Mouse (Mus musculus): Measurements from ENCODE around the gene Foxj3. TPM values are rescaled to one million over a fixed set of nuclear protein-coding genes. Genes with fewer than 3 reads are reported as not detected.

The Foxj3 gene
- total RNA-seq, 2 experiments from 2014 or later: 51.3 to 53.5 TPM

DNA sequence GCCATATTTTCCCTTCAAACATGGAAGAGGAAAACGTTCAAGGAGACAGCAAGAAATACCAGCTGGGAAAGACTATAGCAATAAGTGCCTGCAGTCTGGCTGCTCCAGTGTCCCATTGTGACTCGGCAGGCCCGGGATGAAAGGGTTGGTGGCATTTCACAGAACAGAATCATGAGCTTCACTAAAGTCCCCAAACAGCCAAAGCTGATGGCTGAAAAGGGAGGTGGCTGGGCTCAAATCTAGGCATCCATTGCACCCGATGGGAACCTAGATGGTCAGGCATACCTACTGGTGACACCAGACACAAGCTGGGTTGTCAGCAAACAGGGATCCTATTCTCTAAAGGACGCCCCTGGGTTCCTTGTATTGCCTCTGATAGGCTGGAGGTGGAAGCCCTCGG, 101.1 kb downstream of the Foxj3 start:
- DNase-seq: peak; percentile 3

DNA sequence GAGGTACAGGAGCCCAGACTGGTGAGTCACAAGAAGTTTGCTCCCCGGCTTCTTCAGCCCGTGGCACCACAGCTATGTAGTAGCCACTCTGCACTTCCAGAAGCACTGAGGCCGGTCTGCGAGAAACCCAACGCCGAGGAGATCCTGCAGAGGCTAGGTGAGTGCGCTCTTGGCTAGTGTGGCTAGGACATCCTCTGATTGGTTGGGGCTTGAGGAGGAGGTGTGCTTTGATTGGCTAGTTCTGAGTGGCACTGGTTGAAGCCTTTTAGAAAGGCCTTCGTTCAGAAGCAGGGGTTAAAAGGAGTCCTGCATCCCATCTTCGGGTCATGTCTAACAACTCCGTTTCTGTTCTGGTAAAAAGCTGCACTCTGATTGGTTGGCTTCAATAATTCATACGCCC, 101.9 kb downstream of the Foxj3 start:
- DNase-seq: peak; percentile 4

DNA sequence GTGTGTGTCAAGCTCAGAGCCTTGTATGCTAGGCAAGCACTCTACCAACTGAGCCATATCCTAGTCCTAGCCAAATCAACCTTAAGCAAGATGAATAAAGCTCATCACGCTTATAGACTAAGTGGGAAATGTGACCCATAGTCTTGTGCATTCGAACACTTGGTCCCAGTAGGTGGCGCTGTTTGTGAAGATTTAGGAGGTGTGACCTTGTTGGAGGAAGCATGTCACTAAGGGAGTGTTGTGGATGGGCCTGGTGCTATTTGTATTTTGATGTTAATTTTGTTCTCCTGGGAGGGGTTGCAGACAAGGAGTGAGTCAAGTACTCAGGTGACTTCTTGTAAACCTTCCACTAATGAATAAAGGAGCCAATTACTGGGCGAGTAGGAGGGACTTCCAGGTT, 105.9 kb downstream of the Foxj3 start:
- no peak for DNase-seq

DNA sequence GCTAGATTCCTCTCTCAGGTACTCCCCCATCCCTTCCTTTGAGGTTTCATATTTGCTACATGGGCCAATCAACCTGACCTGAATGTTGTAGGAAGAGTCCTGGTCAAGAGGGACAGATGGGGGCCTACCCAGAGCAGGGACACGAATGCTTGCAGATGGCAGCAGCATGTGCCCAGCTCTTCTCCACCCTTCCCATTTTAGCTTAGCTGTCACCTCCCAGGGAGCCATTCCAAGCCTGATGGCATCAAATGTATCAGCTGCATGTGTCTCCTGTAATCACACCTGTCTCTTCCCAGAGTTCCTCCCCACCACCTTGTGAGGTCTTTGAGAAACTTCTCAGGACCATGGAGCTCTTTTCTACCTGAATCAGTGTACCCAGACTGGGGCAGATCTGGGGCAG, 120.2 kb downstream of the Foxj3 start:
- no peak for DNase-seq

DNA sequence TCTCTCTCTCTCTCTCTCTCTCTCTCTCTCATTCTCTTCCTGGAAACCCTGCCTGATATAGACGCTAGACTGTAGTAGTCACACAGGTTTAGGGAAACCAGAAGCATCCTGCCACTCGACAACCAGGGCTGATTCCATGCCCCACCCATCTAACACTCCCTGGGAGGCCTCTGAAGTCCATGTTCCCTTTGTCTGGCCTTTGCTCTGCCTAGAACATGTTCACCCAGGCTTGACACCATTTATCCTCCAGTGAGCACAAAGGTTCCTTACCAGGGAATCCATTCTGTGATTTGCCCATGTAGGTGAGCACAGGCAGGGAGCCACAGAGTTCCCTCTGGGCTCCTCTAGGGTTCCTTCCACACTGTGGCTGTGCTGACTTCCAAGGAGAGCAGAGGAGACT, 121.4 kb downstream of the Foxj3 start:
- no peak for DNase-seq

DNA sequence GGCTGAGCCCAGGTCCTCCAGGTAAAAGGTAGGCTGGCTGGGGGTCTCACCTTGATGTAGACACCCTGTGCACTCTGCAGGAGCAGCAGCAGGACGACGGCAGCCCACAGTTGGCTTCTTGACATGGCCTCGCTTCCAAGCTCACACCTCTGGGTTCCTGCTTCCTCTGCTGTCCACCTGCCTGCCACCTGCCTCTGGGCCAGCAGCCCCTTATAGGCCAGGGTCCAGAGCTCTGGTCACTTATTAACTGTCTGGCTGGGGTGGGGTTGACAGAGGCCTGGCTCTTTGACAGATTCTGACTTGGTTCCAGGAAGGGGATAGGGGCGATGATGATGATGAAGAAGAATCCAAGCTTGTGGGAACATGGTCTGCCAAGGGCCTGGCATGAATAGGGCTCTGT, 121.9 kb downstream of the Foxj3 start, which contains the start of gene Guca2b:
Gene Guca2b, minus strand, starts transcription at position 224 of the 400 bp plus-strand sequence.
- no peak for DNase-seq

DNA sequence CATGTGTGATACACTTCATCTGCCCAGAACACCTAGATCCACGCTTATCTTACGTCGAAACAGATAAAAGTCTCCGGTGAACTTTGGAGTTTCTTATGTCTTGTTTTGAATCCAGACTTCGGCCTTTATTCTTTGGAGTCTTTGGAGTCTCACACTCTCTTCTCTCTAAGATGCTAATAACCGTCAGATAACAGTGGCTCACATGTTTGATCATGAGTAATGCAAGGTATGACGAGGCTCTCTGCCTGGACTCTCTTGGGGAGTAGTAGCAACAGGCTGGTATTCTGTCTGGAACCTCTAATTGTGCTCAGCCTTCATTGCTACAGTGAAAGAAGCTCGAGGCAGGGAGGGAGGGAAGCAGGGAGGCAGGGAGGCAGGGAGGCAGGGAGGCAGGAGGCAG, 123.2 kb downstream of the Foxj3 start:
- no peak for DNase-seq

DNA sequence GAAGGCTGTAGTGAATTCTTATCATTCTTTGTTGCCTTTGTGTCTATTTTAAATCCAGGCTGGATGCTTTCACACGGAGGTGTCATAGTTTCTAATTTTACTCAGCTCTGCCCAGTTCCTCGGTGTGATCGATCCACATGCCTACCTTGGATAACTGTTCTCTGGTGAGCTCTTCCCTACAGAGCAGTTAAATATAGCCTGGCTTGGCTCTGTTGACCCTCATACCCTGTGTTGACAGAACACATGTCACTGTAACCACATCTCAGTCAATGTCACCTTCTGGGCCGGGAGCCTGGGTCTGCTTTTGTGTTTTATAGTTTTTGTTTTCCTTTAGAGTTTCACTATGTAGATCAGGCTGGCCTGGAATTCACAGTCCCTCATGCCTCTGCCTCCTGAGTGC, 125.3 kb downstream of the Foxj3 start:
- peak; percentile 33 for DNase-seq

DNA sequence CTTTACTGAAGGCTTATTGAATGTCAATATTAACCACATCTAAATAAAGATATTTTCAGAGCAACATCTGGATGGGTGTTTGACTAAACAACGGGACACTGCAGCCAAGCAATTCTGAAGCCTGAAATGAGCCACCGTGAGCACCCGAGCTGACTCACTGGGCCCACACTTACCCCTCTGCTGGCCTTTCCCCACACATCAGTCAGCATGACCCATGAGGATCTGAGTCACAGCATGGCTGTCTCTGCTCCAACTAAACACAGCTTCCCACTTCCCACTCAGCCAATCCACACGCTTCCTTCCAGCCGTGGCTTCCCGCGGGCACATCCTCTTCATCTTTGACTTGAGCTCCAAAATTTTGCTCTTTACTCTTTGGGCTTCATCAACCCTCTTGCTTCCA, 126.2 kb downstream of the Foxj3 start:
- peak; percentile 25 for DNase-seq

DNA sequence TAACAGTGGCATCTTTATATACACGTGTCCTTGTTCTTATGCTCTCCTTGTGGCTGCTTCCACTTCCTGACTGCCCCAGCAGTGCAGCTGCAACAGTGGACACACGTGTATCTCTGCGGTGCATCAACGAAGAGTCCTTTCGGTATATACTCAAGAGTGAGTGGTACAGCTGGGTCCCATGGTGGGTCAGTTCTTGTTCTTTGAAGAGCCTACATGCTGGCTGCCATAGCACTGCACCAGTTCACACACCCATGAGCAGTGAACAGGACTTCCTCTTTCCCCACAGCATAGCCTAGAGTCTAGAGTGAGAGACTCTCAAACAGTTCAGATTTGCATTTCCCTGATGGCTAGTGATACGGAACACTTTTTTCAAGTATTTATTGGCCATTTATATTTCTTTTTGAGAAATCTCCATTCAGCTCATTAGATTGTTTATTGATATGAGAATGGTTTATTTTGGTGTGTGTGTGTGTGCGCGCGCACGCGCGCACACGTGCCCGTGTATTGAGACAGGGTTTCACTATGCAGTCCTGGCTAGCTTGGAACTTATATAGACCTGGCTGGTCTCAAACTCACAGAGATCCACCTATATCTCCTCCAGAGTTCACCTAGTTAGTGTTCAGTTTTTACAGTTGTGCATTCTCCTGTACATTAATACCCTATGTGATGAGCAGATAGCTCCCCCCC, 126.7 kb downstream of the Foxj3 start:
- DNase-seq: no peak

DNA sequence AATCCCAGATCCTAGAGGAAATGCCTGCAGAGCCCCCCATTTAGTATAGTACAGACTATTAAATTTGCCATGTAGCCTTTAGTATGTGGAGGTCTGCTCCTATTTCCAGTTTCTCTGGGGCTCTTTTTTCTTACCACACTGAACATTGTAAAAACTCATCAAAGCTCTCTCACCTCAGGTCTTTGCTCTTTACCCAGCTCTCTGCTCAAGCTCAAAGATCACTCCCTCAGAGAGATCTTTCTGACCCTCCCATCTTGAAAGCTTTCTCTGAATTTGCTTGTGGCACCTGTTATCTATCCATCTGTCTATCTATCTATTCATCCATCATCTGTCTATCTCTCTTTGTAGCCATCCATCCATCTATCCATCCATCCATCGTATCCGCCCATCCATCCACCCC, 128.4 kb downstream of the Foxj3 start:
- DNase-seq: no peak

DNA sequence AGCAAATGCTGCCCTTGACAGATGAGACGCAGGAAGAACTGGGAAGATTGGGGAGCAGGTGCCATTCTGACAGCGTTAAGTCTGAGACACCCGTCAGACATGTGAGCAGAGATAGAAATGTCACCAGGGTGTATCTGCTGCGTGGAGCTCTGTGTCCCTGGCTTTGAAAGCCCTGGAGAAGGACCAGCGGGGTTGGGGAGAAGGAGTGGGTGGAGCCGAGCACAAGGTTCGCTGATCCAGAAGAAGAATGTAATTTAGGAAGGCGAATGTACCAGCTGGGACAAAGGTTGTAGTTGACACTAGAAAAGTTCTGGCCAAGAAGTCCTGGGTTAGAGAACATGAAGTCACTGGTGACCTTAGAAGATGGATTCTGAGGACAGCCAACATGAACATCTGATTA, 129.3 kb downstream of the Foxj3 start:
- no peak for DNase-seq

DNA sequence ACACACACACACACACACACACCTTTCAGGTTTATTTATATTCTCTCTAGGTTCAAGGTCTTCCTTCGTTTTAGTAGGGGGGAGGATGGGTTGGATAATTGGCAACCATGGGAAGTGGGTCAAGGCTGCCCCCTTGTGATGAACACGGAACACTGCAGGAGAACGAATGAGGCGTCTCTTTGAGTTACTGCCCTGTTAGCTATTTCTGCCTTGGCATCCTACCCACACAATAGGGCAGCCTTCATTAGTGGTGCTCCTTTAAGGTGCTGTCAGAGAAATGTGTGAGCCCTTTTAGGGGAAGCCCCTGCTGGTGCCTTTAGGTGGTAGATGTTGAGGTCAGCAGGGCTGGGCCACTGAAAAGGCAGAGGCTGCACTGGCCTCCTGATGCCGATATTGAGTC, 130.7 kb downstream of the Foxj3 start:
- DNase-seq: peak; percentile 71

DNA sequence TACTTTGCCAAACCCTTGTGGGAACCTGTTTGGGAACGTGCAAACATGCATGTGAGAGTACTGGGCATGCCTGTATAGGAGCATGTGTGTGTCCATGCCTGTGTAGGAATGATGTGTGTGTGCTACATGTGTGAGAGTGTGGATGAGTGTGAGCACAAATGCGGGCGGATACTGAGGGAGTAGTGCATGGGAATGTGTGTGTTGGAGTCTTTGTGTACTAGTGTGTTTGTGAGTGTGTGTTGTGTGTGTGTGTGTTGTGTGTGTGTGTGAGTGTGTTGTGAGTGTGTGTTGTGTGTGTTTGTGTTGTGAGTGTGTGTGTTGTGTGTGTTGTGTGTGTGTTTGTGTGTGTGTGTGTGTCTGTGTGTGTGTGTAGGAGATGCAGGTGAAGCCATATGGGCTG, 131.4 kb downstream of the Foxj3 start:
- no peak for DNase-seq

DNA sequence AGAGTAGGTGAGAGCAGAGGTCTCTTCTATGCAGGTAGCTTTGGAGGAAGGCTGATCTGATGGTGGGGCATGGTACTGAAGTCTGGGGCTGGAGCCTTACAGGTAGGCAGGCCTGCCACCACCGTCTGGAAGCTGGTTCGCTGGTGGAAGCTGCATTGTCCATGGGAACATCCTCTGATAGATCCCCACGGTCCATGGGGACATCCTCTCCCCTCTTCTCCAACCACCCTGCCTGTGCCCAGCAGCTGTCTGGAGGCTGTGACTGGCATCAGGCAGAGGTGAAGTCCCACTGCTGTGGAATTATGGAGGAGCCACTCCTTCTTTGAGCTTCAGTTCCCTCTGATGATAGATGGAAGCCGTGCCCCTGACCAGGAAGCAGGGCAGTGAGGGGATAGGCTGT, 131.8 kb downstream of the Foxj3 start:
- DNase-seq: no peak

DNA sequence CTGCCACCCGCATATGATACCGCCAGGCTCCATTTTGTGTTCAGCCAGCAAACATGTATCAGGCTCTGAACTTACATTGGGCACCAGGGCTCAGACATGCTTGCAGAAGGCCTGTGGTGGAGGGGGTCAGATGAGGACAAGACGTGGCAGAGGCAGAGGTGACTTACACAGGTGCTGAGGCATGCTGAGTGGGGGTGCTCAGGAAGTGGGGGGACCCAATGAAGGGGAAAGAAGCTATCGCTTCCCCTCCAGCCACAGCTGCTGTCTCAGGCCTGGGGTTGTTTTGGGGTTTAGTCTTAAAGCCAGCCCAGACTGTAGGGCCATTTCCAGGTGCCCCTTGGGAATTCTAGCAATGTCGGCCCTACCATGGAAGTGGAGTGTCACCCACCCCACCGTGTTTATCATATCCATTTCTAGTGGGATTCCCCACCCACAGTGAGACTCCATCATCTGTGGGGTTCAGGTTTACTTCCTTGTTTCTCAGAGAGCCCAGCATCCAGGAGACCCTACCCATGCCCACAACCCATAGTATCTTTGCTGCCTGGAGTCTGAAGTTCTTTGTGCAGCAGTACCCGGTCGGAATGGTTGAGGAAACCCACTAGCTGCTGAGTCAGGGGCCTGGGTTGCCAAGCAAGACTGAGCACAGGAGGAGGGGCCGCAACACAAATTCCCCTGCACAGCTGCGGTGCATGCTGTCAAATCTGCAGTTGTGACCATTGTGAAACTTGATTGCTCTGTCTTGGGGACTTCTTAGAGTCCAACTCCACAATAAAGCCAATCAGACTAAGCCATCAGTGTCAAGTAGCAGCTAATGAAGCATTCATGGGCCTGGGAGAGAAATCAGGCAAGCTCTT, 132.8 kb downstream of the Foxj3 start:
- DNase-seq: no peak

DNA sequence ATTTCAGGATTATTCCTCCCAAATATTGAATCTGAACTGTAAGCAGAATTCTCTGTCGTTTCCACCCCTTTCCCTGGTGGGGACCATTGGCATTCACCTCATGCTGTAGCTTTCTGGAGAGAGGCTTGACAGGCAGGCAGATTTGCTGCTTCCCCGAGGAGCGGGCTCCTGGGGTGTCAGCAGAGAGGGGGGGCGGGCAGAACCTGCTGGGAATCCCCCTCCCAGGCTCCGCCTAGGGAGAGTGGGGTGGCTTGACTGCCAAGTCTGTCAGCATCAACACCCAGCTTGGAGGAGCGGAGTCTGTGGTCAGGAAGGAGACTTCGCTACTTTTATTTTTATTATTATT, 133.4 kb downstream of the Foxj3 start:
- DNase-seq: no peak

DNA sequence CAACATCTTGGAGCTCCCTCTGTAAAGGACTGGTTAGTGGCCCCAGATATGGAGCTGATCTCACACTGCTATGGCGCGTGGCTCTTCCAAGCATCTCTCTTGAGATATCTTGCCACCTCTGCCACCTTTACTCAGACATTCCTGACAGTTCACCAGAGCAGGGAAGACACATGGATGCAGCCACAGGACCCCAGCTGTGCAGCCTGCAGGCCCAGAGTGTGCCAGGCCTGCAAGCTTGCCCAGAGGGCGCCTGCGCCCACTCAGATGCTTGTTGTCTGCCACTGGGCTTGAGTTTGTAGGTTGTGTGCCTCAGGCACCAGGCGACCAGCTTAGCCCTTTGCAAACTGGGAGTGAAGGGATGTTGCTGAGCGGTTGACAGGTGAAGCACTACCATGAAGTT, 133.9 kb downstream of the Foxj3 start:
- no peak for DNase-seq

DNA sequence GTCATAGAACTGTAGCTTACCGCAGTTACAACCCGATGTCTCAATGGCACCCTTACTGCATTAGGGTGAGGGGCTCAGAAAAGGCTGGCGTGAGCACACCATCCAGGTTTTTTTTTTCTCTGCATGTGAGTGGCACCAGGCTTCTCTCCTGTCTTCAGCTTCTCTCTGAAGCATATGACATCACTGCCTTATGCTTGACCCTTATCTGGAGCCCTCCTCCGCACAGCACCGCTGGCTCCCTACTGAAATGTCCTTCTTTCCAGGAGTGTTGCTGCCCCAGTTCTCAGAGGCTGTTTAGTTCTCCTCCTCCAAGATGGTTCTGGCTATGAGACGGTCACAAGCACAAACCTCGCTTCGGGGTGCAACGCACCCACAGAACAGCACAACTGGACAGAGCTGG, 134.4 kb downstream of the Foxj3 start:
- no peak for DNase-seq

DNA sequence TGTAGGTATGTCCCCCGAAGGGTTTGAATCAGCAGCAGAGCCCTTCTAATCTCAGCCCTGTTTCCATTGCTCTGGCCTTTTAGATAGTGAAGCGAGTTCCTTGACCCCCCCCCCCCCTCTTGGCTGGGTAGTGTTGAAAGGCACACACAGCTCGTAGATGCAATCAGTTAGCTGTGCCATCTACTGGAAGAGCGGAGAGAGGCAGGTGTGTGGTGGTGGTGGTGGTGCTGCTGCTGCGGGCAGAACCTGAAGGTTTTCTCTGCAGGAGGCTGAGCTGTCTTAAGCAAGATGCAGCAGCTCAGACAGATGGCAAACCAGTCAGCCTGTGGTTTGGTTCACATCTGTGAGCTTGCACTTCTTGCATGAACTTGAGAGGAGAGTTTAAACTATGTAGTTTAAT, 135.9 kb downstream of the Foxj3 start:
- no peak for DNase-seq
